Mouse (Mus musculus): ENCODE results near the gene Pank4. TPM values are rescaled to one million over a fixed set of nuclear protein-coding genes. Genes with fewer than 3 reads are reported as not detected.
A peak's percentile ranks its signal among the peaks of the same experiment; 100 is the strongest.

Gene Pank4
- polyA plus RNA-seq, 1 experiment from 2014 or later, result 48.3 TPM

GRCm38 (mm10) chr4:155017253-155017878, 53.4 kb downstream of the Pank4 start:
- Histone ChIP-seq H3K9ac (no peak overlapping the region), H3K36me3 (no peaks in the 10 kb centered on the region), H3K27me3 (peaks cover 7% of the 10 kb centered on the region), H3K9me3 (no peaks in the 10 kb centered on the region), H3K4me1 (peaks cover 26% of the 10 kb centered on the region), H3K4me2 (no peak overlapping the region), H3K27ac (no peak overlapping the region), H3K4me3 (no peak overlapping the region)
- no peak for ATAC-seq (ENCODE audit: insufficient number of reproducible peaks, insufficient read depth, low FRiP score, low TSS enrichment, low read depth)
- WGBS, result 76% methylated on average over 11 of the region's 11 CpGs

- Histone ChIP-seq H3K9ac (no peak overlapping the region), H3K27ac (no peak overlapping the region), H3K4me3 (no peak overlapping the region), H3K27me3 (peaks cover 6% of the 10 kb centered on the region), H3K36me3 (no peaks in the 10 kb centered on the region), H3K4me1 (peaks cover 26% of the 10 kb centered on the region), H3K9me3 (no peaks in the 10 kb centered on the region), H3K4me2 (no peak overlapping the region)
- no peak for ATAC-seq (ENCODE audit: insufficient number of reproducible peaks, insufficient read depth, low FRiP score, low TSS enrichment, low read depth)
- WGBS, result 72% methylated on average over 8 of the region's 8 CpGs
Measured at GRCm38 (mm10) chr4:155018066-155018465, 54.1 kb downstream of the Pank4 start.

GRCm38 (mm10) chr4:155018601-155019335, 54.8 kb downstream of the Pank4 start:
- Histone ChIP-seq H3K27ac (no peak overlapping the region), H3K4me3 (no peak overlapping the region; the same call in 1 of the 2 replicates), H3K4me1 (peaks cover 26% of the 10 kb centered on the region), H3K9me3 (no peaks in the 10 kb centered on the region), H3K27me3 (peaks cover 5% of the 10 kb centered on the region), H3K4me2 (peak overlapping the region; percentile 46), H3K36me3 (no peaks in the 10 kb centered on the region), H3K9ac (no peak overlapping the region)
- 6% methylated on average over 15 of the region's 15 CpGs for WGBS
- ATAC-seq (ENCODE audit: insufficient number of reproducible peaks, insufficient read depth, low FRiP score, low TSS enrichment, low read depth), result no peak

DNA sequence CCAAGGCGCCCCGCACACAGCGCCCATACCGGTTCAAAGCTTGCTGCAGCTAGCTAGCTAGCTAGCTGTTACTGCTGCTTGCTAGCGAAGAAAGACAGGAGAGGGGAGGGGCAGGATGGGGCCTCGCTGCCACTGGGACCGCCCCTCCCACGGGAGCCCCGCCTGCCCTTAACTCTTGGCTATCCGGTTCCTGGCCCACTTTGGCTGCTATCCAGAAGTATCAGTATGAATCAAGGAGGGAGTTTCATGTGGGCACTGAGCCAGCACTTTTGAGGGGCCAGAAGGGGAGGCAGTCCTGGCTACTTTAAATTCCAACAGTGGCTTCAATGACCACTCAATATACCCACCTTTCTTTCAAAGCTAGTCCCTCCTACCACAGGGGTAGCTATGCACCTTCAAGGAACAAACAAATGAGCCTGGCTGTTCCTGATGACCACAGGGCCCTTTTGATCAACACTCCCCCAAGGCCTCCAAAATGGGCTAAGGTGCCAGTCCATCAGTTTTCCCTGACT, 55.5 kb downstream of the Pank4 start:
- WGBS, result 1% methylated on average over 10 of the region's 10 CpGs

GRCm38 (mm10) chr4:155020141-155020540, 56.2 kb downstream of the Pank4 start:
- no peak for ATAC-seq (ENCODE audit: insufficient number of reproducible peaks, insufficient read depth, low FRiP score, low TSS enrichment, low read depth)
- Histone ChIP-seq H3K36me3 (no peaks in the 10 kb centered on the region), H3K27me3 (peaks cover 5% of the 10 kb centered on the region), H3K4me3 (no peak overlapping the region), H3K27ac (no peak overlapping the region), H3K4me1 (peaks cover 26% of the 10 kb centered on the region), H3K9ac (no peak overlapping the region), H3K4me2 (no peak overlapping the region), H3K9me3 (no peaks in the 10 kb centered on the region)
- 44% methylated on average over 1 of the region's 1 CpGs for WGBS

More for the DNA sequence above, 55.5 kb downstream of the Pank4 start:
- H3K9ac ChIP-seq, result no peak overlapping the region
- H3K9me3 ChIP-seq, result no peaks in the 10 kb centered on the region
- H3K4me1 ChIP-seq, result peaks cover 26% of the 10 kb centered on the region
- no peak overlapping the region for H3K27ac ChIP-seq
- ATAC-seq (ENCODE audit: insufficient number of reproducible peaks, insufficient read depth, low FRiP score, low TSS enrichment, low read depth), result no peak
- no peaks in the 10 kb centered on the region for H3K36me3 ChIP-seq
- H3K4me3 ChIP-seq, result no peak overlapping the region; the same call in 1 of the 2 replicates
- peak overlapping the region; percentile 46 for H3K4me2 ChIP-seq
- H3K27me3 ChIP-seq, result peaks cover 5% of the 10 kb centered on the region

GRCm38 (mm10) chr4:155020813-155021212, 56.9 kb downstream of the Pank4 start:
- Histone ChIP-seq H3K9ac (no peak overlapping the region), H3K9me3 (no peaks in the 10 kb centered on the region), H3K4me3 (no peak overlapping the region), H3K36me3 (no peaks in the 10 kb centered on the region), H3K4me1 (peaks cover 26% of the 10 kb centered on the region), H3K27me3 (peaks cover 5% of the 10 kb centered on the region), H3K4me2 (no peak overlapping the region), H3K27ac (no peak overlapping the region)
- WGBS, result 58% methylated on average over 9 of the region's 9 CpGs
- no peak for ATAC-seq (ENCODE audit: insufficient number of reproducible peaks, insufficient read depth, low FRiP score, low TSS enrichment, low read depth)

DNA sequence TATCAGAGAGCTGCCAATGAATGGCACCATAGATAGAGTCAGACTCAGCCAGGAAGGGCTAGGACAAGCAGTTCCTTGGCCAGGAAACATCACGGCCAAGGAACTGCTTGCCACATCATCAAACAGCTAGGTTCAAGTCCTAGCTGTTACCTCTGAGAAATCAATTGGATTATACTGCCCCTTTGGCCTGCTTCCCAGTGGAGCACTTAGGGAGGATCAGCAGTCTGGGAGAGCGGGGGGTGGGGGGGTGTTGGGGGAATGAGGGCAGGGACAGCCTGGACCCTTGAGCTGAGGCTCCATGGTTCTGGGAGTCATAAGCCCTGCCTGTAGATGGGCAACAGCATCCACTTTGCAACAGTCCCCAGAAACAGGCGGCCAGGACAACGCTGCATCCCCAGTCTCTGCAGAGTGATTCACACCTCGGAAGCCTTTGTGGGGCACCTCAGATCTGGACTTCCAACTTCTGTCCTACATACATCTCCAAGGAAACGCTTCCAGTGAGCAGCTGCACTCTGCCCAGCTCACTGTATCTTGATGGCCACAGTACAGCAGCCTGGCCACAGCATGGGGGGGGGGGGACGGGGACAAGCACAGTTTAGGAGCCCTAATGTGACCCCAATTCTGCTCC, 58.4 kb downstream of the Pank4 start:
- Histone ChIP-seq H3K27ac (no peak overlapping the region), H3K27me3 (peaks cover 5% of the 10 kb centered on the region), H3K9ac (no peak overlapping the region), H3K9me3 (no peaks in the 10 kb centered on the region), H3K4me2 (no peak overlapping the region), H3K36me3 (no peaks in the 10 kb centered on the region), H3K4me1 (peaks cover 26% of the 10 kb centered on the region), H3K4me3 (no peak overlapping the region)
- WGBS, result 76% methylated on average over 7 of the region's 7 CpGs
- no peak for ATAC-seq (ENCODE audit: insufficient number of reproducible peaks, insufficient read depth, low FRiP score, low TSS enrichment, low read depth)

DNA sequence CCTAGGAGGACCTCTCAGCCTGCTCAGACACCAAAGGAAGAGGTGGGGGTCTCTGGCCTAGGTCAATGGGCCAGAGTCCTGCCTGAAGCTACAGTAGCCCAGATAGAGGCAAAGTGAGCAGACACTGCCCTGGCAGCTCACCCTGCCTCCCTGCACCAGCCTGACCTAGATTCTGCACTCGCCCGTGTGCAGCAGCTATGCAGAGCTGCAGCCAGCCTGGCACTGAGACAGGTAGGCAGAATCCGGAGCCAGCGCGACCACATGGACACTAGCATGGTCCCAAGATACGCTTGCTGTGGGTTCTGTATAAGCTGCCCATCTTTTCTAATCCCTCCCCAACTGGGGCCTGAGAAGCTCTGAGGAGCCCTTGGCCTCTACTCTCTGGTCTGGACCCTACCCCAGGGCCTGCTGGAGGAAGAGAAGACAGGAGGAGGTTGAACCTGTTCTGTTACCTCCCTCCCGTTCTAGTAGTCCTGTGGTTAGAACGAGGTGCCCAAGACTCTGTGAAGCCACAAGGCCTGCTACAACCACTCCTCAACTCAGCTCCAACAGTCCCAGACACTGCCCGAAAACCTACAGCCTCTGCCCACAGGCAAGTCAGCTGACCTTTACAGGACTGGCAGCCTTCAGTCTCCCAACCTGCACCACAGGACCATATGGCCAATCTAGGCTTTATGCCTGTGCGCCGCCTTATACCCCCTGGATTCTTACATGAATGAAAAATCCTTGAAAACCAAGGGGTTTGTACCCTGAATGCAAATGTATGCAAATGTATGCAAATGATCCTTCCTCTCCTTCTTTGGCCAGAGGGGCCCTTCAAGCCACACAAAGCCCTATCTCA, 60.5 kb downstream of the Pank4 start:
- Histone ChIP-seq H3K27ac (no peak overlapping the region), H3K4me2 (no peak overlapping the region), H3K36me3 (no peaks in the 10 kb centered on the region), H3K9ac (no peak overlapping the region), H3K9me3 (no peaks in the 10 kb centered on the region), H3K4me1 (peaks cover 13% of the 10 kb centered on the region), H3K4me3 (no peak overlapping the region), H3K27me3 (no peaks in the 10 kb centered on the region)
- no peak for ATAC-seq (ENCODE audit: insufficient number of reproducible peaks, insufficient read depth, low FRiP score, low TSS enrichment, low read depth)
- WGBS, result 81% methylated on average over 11 of the region's 11 CpGs

Other genes starting within 250 kb of the Pank4 start
- 0.36 and 0.49 TPM in 2 replicates for gene Ttc34, start 126.7 kb upstream of the Pank4 start, polyA plus RNA-seq (2015; fragmentation: Nextera tagmentation; extraction: Ambion mirVana)
- 0.28 TPM in 1 of 2 replicates, not detected in the other for gene Mmel1, start 94.5 kb upstream of the Pank4 start, polyA plus RNA-seq (2015; fragmentation: Nextera tagmentation; extraction: Ambion mirVana)
- 48.6 and 53.6 TPM in 2 replicates for gene Fam213b, start 65.0 kb upstream of the Pank4 start, polyA plus RNA-seq (2015; fragmentation: Nextera tagmentation; extraction: Ambion mirVana)
- gene Tnfrsf14, start 35.6 kb upstream of the Pank4 start, polyA plus RNA-seq (2015; fragmentation: Nextera tagmentation; extraction: Ambion mirVana), result 1.6 and 1.8 TPM in 2 replicates
- gene Hes5, start 3.2 kb upstream of the Pank4 start, polyA plus RNA-seq (2015; fragmentation: Nextera tagmentation; extraction: Ambion mirVana), result 4.2 and 6.0 TPM in 2 replicates
- 11.2 and 12.8 TPM in 2 replicates for gene Plch2, start 92.7 kb downstream of the Pank4 start, polyA plus RNA-seq (2015; fragmentation: Nextera tagmentation; extraction: Ambion mirVana)
- 22.2 and 26.4 TPM in 2 replicates for gene Pex10, start 102.9 kb downstream of the Pank4 start, polyA plus RNA-seq (2015; fragmentation: Nextera tagmentation; extraction: Ambion mirVana)
- gene Rer1, start 122.3 kb downstream of the Pank4 start, polyA plus RNA-seq (2015; fragmentation: Nextera tagmentation; extraction: Ambion mirVana), result 147 and 162 TPM in 2 replicates
- gene Morn1, start 122.5 kb downstream of the Pank4 start, polyA plus RNA-seq (2015; fragmentation: Nextera tagmentation; extraction: Ambion mirVana), result 5.6 and 6.2 TPM in 2 replicates